Mouse (Mus musculus): ENCODE data around the gene Ttc33.

Gene Ttc33

GRCm38 (mm10) chr15:5185366-5186292 lies at the start of gene Ttc33:
Gene Ttc33, plus strand, starts transcription at chr15:5185525.
- DNase-seq = peak; percentile 86

GRCm38 (mm10) chr15:5138021-5138856 lies 47.1 kb upstream of the Ttc33 start:
- no peak for DNase-seq

GRCm38 (mm10) chr15:5139366-5139765 lies 46.0 kb upstream of the Ttc33 start:
- DNase-seq = no peak

GRCm38 (mm10) chr15:5139863-5140262 lies 45.5 kb upstream of the Ttc33 start:
- no peak for DNase-seq

GRCm38 (mm10) chr15:5140357-5140756 lies 45.0 kb upstream of the Ttc33 start:
- no peak for DNase-seq

- DNase-seq = no peak
Observed at GRCm38 (mm10) chr15:5142047-5142446, 43.3 kb upstream of the Ttc33 start.

- no peak for DNase-seq
Observed at GRCm38 (mm10) chr15:5142714-5143113, 42.6 kb upstream of the Ttc33 start.

GRCm38 (mm10) chr15:5143361-5144020 lies 41.8 kb upstream of the Ttc33 start, which contains the start of gene Prkaa1:
Gene Prkaa1, plus strand, starts transcription at chr15:5143861.
- peak; percentile 77 for DNase-seq

- DNase-seq = peak; percentile 65
Observed at GRCm38 (mm10) chr15:5144021-5144778, 41.1 kb upstream of the Ttc33 start.

GRCm38 (mm10) chr15:5145196-5145945 lies 40.0 kb upstream of the Ttc33 start:
- no peak for DNase-seq

GRCm38 (mm10) chr15:5149187-5149586 lies 36.1 kb upstream of the Ttc33 start:
- no peak for DNase-seq

GRCm38 (mm10) chr15:5152171-5152570 lies 33.2 kb upstream of the Ttc33 start:
- DNase-seq = no peak

GRCm38 (mm10) chr15:5154621-5155020 lies 30.7 kb upstream of the Ttc33 start:
- no peak for DNase-seq

- DNase-seq = no peak
Observed at GRCm38 (mm10) chr15:5155093-5155492, 30.2 kb upstream of the Ttc33 start.

GRCm38 (mm10) chr15:5156355-5156754 lies 29.0 kb upstream of the Ttc33 start:
- no peak for DNase-seq

GRCm38 (mm10) chr15:5157386-5157785 lies 27.9 kb upstream of the Ttc33 start:
- no peak for DNase-seq

GRCm38 (mm10) chr15:5158827-5159226 lies 26.5 kb upstream of the Ttc33 start:
- no peak for DNase-seq

GRCm38 (mm10) chr15:5165121-5165773 lies 20.1 kb upstream of the Ttc33 start:
- DNase-seq = no peak

GRCm38 (mm10) chr15:5173217-5173820 lies 12.0 kb upstream of the Ttc33 start:
- DNase-seq = no peak

GRCm38 (mm10) chr15:5184668-5185330 lies 526 bp upstream of the Ttc33 start:
- DNase-seq = no peak
